Mouse (Mus musculus) kidney, postnatal 14 days (tissue): Measurements from ENCODE around the gene Slc22a20.
A peak's percentile ranks its signal among the peaks of the same experiment; 100 is the strongest.

ENCODE experiments used
- DNase-seq: peaks from one replicate; pipeline ENCODE4 v3.0.0; 2022; ENCODE audit warnings: mixed read lengths

Gene Slc22a20

GRCm38 (mm10) chr19:5986043-5986442, at the start of gene Slc22a20:
Slc22a20 (minus strand) TSS chr19:5986143.
- DNase-seq: no peak

GRCm38 (mm10) chr19:6030520-6031280, 44.8 kb upstream of the Slc22a20 start:
- no peak for DNase-seq

DNA sequence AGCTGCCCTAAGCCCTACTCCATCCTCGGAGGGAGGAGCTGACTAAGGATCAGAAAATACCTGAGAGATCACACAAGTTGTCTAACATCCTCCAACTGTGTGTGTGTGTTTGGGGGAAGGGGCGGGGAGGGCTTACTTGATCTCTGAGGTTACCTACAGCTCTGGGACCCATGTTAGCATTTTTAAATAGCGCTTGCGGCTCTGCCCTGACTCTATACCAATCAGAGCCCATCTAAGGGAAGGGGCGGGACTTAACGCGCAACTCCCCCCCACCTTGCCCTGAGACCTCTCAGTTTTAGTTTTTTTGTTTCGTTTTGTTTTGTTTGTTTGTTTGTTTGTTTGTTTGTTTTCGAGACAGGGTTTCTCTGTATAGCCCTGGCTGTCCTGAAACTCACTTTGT, 43.5 kb upstream of the Slc22a20 start:
- no peak for DNase-seq

DNA sequence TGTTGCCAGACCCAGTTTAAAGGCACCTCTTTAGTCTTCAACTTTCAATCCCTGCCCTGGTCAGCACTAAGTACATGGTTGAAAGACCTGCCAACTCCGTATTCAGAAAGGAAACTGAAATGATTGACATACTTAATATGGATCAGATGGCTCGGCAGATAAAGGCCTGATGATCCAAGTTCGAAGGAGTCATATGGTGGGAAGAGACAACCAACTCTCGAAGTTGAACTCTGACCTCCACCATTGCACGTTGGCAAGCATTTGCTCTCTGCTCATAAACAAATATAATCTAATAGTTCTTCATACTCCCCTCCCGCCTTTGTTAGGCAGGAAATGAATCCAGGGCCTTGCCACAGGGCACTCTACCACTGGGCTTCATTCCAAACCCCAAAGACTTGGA, 43.0 kb upstream of the Slc22a20 start:
- DNase-seq: no peak

DNA sequence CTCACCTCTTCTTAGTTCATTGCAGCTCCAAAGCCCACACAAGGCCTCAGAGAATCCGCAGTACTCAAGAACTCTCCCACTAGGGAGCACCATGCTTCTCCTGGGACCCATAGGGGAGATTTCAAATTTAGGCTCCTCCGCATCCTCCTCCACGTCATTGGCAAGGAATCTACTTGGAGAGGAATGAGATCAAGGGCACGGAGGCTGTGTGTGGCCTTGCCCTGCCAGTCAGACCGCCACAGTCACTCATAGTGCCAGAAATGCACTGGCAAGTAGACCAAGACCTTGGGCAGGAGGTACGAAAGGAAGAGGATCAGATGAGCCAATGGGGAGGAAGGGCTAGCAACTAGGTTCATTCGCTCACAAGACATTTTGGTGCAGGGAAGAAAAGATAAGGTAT, 38.0 kb upstream of the Slc22a20 start:
- no peak for DNase-seq

DNA sequence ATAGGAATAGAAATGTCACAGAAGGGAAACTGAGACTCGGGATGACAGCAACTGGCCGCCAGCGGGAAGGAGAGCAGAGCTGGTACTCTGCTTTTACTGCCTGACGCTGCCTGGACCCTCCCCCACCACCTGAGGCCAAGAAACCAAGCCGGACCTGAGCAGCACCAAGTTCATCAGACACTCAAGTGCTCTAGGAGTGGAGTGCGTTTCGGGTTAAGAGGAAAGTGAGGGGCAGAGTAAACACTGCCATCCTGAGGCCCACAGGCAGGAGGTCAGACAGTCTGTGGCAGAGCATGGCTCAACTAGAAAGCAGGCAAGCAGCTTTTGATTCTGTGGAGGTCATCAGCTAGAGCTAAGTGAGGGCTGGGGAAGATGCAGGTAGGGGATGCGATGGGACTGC, 37.1 kb upstream of the Slc22a20 start:
- no peak for DNase-seq

GRCm38 (mm10) chr19:6020276-6020675, 34.3 kb upstream of the Slc22a20 start:
- no peak for DNase-seq

DNA sequence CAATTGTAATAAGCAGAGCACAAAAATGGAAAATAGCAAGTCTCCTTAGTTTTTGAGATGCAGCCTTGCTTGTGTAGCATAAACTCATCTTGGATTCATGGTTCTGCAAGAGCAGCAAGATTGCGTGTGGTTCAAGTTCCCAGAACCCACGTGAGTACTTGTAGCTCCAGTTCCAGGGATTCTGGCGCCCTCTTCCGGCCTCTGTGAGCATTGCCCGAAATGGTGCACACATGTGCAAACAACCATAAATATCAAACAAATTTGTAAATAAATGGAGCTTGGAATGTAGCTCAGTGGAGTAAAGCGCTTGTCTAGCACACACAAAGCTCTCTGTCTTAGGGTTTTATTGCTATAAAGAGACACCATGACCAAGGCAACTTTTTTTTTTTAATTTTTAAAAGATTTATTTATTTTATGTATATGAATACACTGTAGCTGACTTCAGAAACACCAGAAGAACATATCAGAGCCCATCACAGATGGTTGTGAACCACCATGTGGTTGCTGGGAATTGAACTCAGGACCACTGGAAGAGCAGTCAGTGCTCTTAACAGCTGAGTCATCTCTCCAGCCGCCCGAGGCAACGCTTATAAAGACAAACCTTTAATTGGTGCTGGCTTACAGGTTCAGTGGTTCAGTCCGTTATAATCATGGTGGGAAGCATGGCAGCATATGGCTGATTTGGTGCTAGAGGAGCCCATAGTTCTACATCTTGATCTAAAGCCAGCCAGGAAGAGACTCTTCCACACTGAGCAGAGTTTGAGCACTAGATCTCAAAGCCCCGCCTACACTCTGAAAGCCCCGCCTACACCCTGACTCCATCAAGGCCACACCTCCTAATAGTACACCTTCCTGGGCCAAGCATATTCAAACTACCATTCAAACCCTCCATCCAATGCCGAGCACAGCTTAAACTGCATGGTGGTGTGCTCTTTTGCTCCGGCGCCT, 32.5 kb upstream of the Slc22a20 start:
- peak; percentile 90 for DNase-seq

GRCm38 (mm10) chr19:6016532-6016931, 30.6 kb upstream of the Slc22a20 start:
- no peak for DNase-seq

DNA sequence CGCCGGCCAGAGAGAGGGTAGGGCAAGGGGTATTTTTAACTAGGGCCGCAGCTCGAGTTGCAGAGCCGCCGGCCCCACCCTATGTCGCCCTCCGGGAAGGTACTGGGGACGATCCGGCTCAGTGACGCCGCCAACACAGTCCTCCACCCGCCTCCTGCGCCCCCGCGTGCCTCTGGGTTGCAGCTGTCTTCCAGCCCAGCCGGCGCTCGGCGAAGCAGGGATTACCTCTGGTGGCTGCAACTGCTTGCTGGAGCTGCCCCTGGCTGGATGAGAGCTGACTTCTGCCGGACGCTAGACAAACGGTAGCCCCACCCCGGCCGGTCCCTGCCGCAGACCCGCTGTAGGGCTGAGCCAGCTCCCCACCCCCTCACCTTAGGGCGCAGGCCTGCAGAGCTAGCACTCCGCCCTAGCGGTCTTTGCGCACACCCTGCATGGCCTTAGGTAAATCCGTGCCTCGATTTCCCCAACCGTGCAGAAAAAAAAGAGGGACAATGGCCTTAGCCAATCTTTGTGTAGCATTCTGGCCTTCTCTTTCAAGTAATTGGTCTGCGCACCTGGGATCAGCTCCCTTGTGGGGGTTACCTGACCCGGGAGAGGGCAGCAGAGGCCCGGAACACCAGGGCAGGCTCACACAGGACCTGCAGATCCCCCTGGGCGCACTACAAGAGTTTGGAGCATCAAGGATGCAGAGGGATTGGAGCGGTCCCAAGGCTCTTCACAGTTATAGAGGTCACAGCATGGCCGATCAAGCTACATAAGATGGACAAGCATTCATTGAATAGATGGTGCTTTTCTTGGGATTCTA, 29.8 kb upstream of the Slc22a20 start, which contains the start of gene Capn1:
Gene Capn1 (minus strand): TSS at position 387 of the 805 bp plus-strand sequence.
- peak; percentile 82 for DNase-seq

DNA sequence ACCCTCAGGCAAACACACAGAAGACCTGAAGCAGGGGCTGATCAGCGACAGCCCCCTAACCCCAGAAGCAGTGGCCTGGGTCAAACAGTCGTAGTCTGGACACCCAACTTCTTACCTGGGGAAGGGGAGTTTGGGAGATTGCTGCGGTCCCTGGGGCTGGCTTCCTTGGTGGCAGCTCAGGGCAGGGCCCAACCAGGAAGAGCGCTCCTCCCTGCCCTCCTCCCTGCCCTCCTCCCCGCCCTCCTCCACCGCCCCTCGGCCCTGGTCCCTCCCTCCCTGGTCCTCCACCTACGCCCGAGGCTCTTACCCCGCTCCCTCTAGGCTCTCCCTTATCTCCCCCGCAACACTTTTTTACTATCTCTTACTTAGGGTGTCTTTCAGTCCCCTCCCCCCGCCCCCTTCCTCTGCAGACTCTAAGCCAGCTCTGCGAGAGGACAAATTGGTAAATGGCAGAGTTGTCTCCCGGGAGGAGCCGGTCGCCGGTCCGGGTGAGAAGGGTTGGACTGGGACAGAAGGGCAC, 29.1 kb upstream of the Slc22a20 start:
- peak; percentile 54 for DNase-seq

GRCm38 (mm10) chr19:6013691-6014090, 27.7 kb upstream of the Slc22a20 start:
- DNase-seq: no peak

- no peak for DNase-seq
These were observed 23.2 kb upstream of the Slc22a20 start for GRCm38 (mm10) chr19:6009137-6009536.

DNA sequence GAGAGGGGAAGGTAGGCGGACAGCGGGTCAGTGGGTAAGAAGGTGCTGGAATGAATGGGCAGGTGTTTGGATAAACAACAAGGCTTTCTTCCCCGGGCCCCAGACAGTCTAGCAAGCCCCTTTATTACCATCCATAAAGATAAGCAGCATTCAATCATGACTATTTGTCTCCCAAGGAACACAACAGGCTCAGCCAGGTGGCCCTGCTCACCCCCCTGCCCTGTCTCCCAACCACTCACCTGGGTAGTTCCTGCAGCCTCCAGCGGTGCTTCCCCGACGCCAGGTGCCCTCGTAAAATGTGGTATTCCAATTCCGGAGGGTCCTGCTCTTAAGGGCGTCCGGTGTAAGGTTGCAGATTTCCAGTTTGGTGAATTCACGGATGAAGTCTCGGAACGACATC, 21.1 kb upstream of the Slc22a20 start:
- DNase-seq: no peak

DNA sequence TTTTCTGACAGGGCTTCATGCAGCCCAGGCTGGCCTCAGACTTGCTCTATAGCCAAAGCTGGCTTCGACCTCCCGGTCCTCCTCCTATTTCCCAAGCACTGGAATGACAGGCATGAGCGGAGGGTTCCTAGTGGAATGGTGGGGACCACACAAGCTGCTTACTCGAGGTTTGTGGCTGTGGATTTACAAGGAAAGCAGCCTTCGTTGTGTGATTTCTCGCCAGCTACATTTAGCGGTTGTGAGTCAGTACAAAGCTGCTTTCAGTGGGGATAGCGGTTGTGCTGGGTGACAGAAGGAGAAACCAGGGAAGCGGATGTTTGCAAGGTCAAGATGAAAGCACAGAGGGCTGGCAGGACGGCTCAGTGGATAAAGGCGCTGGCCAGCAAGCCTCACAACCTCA, 19.6 kb upstream of the Slc22a20 start:
- no peak for DNase-seq

DNA sequence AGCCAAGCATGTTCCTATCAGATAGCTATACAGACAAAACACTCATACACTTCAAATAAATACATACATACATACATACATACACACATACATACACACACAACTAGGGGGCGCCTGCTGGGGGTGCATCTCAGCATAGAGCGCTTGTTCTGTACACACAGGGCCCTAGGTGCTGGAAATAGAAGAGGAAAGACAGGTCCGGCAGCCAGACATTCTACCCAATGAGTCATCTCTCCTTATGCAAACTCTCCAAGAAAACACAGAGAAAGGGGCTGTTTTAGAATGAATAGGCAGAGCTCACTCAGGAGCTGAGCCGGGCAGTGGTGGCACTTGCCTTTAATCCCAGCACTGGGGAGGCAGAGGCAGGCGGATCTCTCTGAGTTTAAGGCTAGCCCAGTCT, 14.0 kb upstream of the Slc22a20 start:
- no peak for DNase-seq

DNA sequence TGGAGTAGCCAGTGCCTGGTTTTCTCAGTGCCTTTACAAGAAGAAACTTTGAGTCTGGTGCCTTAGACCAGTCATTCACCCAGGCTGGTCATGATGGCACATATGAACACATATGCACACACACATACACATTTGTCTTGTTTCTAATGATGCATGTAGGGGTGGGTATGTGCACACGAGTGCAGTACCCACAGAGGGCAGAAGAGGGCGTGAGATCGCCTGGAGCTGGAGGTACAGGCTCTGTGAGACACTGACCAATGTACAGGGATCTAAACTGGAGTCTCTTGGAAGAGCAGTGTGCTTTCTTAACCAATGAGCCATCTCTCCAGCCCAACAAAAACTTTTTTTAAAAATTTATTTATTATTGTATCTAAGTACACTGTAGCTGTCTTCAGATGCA, 12.2 kb upstream of the Slc22a20 start:
- DNase-seq: no peak

DNA sequence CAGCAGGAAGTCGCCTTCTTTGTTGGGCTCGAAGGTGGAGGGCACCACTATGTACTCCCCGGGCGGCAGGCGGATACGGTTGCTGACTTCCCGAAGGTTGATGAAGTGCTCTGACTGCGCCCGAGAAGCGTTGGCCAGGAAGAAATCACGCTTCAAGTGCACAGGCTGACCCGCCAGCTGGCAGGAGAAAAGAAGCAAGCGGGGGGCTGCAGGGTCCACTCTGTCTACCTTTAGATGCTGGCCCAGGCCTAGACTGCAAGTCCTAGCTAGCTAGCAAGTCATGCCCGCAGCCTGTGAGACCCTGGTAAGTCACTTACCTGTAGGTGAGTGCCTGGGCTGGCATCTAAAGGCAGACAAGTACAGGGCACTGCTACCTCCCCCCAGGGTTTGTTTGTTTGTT, 8.8 kb upstream of the Slc22a20 start:
- no peak for DNase-seq

DNA sequence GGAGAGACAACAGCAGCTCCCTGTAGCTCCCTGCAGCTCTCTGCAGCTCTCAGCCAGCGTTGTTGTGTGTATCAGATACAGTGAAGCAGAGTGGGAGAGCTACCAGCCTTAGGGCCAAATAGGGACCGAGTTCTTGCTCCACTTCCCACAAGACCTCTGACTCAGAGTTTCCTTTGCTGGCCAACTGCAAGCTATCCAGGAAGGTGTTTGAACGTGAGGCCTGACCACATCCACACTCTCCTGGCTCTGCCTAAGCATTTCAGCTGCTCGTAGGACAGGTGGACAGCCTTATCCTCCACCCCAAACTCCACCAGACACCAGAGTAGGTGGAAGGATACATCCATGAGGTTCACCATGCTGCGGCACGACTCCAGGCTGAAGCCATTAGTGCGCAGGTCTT, 6.1 kb upstream of the Slc22a20 start:
- DNase-seq: no peak

DNA sequence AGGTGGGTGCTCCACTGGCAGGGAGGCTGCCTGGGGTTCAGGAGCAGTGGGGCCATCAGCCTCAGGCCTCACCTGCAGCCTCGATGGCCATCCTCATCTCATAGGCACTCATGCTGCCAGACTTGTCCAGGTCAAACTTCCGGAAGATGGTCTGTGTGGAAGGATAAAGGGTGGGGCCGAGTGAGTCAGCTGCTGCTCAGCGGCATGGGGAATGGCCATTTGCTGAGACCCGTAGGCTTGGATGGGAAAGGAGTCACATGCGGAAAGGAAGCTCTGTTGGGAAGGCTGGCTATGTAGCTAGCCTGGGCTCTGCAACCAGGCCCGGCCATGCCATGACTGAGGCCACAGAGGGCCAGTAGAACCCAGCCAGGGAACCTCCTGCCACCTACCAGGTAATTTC, 5.5 kb upstream of the Slc22a20 start:
- DNase-seq: no peak

GRCm38 (mm10) chr19:5990921-5991320, 5.0 kb upstream of the Slc22a20 start:
- no peak for DNase-seq

DNA sequence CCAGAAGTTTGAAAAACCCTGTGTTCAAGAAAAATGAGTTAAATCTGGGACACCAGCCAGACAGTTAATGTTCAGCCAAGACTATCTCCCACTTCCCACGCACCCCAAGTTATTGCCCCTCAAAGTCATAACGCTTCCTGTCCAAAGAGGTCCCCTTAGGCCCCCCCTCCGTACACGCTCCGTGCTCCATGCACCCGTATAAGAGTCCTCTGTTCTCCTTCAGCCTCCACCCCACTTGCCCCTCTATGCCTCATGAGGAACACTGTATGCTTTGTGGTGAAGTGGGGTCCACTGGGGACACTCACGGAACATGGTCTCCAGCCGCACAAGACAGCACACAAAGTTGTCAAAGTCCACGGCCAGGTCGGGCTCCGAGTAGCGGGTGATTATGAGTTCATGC, 4.1 kb upstream of the Slc22a20 start:
- peak; percentile 35 for DNase-seq

DNA sequence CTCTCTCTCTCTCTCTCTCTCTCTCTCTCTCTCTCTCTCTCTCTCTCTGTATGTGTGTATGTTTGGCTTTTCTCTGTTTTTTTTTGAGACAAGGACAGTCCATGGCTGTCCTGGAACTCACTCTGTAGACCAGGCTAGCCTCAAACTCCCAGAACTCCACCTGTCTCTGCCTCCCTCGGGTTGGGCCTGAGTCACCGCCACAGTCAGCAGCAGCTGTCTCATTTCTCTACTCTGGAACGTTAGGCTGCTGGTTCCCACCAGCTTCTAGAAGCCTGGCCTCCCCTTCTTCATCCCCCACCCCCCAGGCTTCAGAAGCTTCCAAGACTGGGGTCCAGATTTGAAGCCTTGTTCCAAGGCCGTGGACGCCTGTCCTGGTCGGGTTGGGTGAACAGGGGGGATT, 3.6 kb upstream of the Slc22a20 start:
- no peak for DNase-seq
